ENCODE assay signal across 8 mouse cellular contexts in genomic region chr2:139220757-139221400, GRCm38 (mm10).
DNase-seq lines count a peak whose midpoint lies in the region; ATAC-seq lines count a peak whose summit lies in the region.

No protein-coding gene starts in this region.

- no peak overlapping the region for H3K27ac ChIP-seq in embryonic facial prominence, embryonic 14.5 days (replicated peaks; ENCODE audit: low read depth, low read length)
- H3K27ac ChIP-seq in intestine, embryonic 15.5 days, result 0 out of 2 replicates have a peak overlapping the region, but pooled peaks have one; percentile 27
- H3K27ac ChIP-seq in midbrain, embryonic 16.5 days (ENCODE audit: low read length), result peak overlapping the region; percentile 64

- no peak overlapping the region for H3K4me3 ChIP-seq in embryonic facial prominence, embryonic 14.5 days (ENCODE audit: low read depth, low read length)
- no peak overlapping the region for H3K4me3 ChIP-seq in intestine, embryonic 15.5 days (replicated peaks)
- no peak overlapping the region for H3K4me3 ChIP-seq in midbrain, embryonic 16.5 days (ENCODE audit: low read depth, low read length)

- peak overlapping the region; percentile 8; the same call in 1 of the 2 replicates for H3K4me2 ChIP-seq in embryonic facial prominence, embryonic 14.5 days (ENCODE audit: low read depth, low read length)
- peak overlapping the region; percentile 31; the same call in 1 of the 2 replicates for H3K4me2 ChIP-seq in intestine, embryonic 15.5 days (replicated peaks)
- H3K4me2 ChIP-seq in midbrain, embryonic 16.5 days (ENCODE audit: low read length), result peak overlapping the region; percentile 33; the same call in 1 of the 2 replicates

- peak; percentile 7 to 28 for DNase-seq in kidney, postnatal 4 days
- DNase-seq in kidney, postnatal 36 days, result no peak
- DNase-seq in embryonic facial prominence, embryonic 14.5 days (ENCODE audit: low spot score), result peak; percentile 10
- DNase-seq in thymus, postnatal 0 days (ENCODE audit: low spot score), result no peak
- no peak for DNase-seq in adrenal gland, adult (ENCODE audit: inconsistent age in 2 of 2, low spot score in 1 of 2)
- DNase-seq in urinary bladder, postnatal 36 days (ENCODE audit: low spot score in 2 of 2), result no peak

- no peaks in the 10 kb centered on the region for H3K36me3 ChIP-seq in embryonic facial prominence, embryonic 14.5 days (ENCODE audit: control insufficient read depth, insufficient read depth, low read length)
- no peaks in the 10 kb centered on the region for H3K36me3 ChIP-seq in intestine, embryonic 15.5 days
- H3K36me3 ChIP-seq in midbrain, embryonic 16.5 days (ENCODE audit: control insufficient read depth, insufficient read depth, low read length), result no peaks in the 10 kb centered on the region

- H3K9ac ChIP-seq in embryonic facial prominence, embryonic 14.5 days (ENCODE audit: low read depth, low read length), result no peak overlapping the region
- no peak overlapping the region for H3K9ac ChIP-seq in intestine, embryonic 15.5 days
- H3K9ac ChIP-seq in midbrain, embryonic 16.5 days (ENCODE audit: low read depth, low read length), result 0 out of 2 replicates have a peak overlapping the region, but pooled peaks have one; percentile 12

- H3K27me3 ChIP-seq in embryonic facial prominence, embryonic 14.5 days (replicated peaks; ENCODE audit: control insufficient read depth, insufficient read depth, low read length), result no peaks in the 10 kb centered on the region
- no peaks in the 10 kb centered on the region for H3K27me3 ChIP-seq in intestine, embryonic 15.5 days (replicated peaks)
- no peaks in the 10 kb centered on the region for H3K27me3 ChIP-seq in midbrain, embryonic 16.5 days (ENCODE audit: control insufficient read depth, insufficient read depth, low read depth, low read length)

- ATAC-seq in embryonic facial prominence, embryonic 14.5 days (ENCODE audit: low read depth), result no peak
- ATAC-seq in intestine, embryonic 15.5 days, result 0 out of 2 replicates have a peak, but pooled peaks have one; percentile 23
- peak; percentile 91 for ATAC-seq in midbrain, embryonic 16.5 days

- H3K9me3 ChIP-seq in embryonic facial prominence, embryonic 14.5 days (ENCODE audit: control insufficient read depth, low read length), result no peaks in the 10 kb centered on the region
- H3K9me3 ChIP-seq in intestine, embryonic 15.5 days, result no peaks in the 10 kb centered on the region
- H3K9me3 ChIP-seq in midbrain, embryonic 16.5 days (replicated peaks; ENCODE audit: control insufficient read depth, low read length, poor library complexity, severe bottlenecking), result no peaks in the 10 kb centered on the region

- 37% methylated on average over 9 of the region's 9 CpGs for WGBS in embryonic facial prominence, embryonic 14.5 days
- WGBS in intestine, embryonic 15.5 days, result 23% methylated on average over 9 of the region's 9 CpGs
- 33% methylated on average over 9 of the region's 9 CpGs for WGBS in midbrain, embryonic 16.5 days

- no peaks in the 10 kb centered on the region for H3K4me1 ChIP-seq in embryonic facial prominence, embryonic 14.5 days (ENCODE audit: control insufficient read depth, insufficient read depth, low read length)
- H3K4me1 ChIP-seq in intestine, embryonic 15.5 days (replicated peaks), result no peaks in the 10 kb centered on the region
- peaks cover 2% of the 10 kb centered on the region; the same call in 1 of the 2 replicates for H3K4me1 ChIP-seq in midbrain, embryonic 16.5 days (ENCODE audit: control insufficient read depth, insufficient read depth, low read length)

Comparison
In these comparisons a context has a peak if more than half of its experiments do, and no peak if none do; other contexts are left out.
1. DNase-seq: peak in kidney, postnatal 4 days (2 of 2) and embryonic facial prominence, embryonic 14.5 days (single experiment); none in kidney, postnatal 36 days (0 of 2), thymus, postnatal 0 days (single experiment), adrenal gland, adult (0 of 2) and urinary bladder, postnatal 36 days (0 of 2).
2. Peak in every context shown above with its lines, with median percentiles within 50 percentile points of each other: H3K4me2 ChIP-seq.